Mouse (Mus musculus) hindbrain, embryonic 15.5 days (tissue): ENCODE results near the gene Megf9. TPM values are rescaled to one million over a fixed set of nuclear protein-coding genes. Genes with fewer than 3 reads are reported as not detected.

Experiments
- ATAC-seq: fragments of 200-750 bp; cut with Nextera tagmentation; 2 replicates; pipeline ENCODE4 v1.8.0; 2017; ENCODE audit warnings: low read depth, moderate number of reproducible peaks, moderate TSS enrichment; ENCODE audit not compliant: low FRiP score
- H3K27ac ChIP-seq: fragments of 300-500 bp; sonication (generic); replicated peaks from 2 replicates; pipeline ENCODE4 v1.5.1; 2015; ENCODE audit warnings: mild to moderate bottlenecking, inconsistent platforms
- H3K27me3 ChIP-seq: fragments of 300-500 bp; sonication (generic); 2 replicates; pipeline ENCODE4 v1.6.1; 2015; ENCODE audit warnings: control low read depth, inconsistent platforms
- H3K36me3 ChIP-seq: fragments of 300-500 bp; sonication (generic); 2 replicates; pipeline ENCODE4 v1.6.1; 2015; ENCODE audit warnings: control low read depth, inconsistent platforms
- H3K4me1 ChIP-seq: fragments of 300-500 bp; sonication (generic); replicated peaks from 2 replicates; pipeline ENCODE4 v1.6.1; 2015; ENCODE audit warnings: control low read depth, inconsistent platforms
- H3K4me2 ChIP-seq: fragments of 300-500 bp; sonication (generic); 2 replicates; pipeline ENCODE4 v1.6.1; 2015; ENCODE audit warnings: moderate library complexity, mild to moderate bottlenecking, inconsistent platforms
- H3K4me3 ChIP-seq: fragments of 300-500 bp; sonication (generic); 2 replicates; pipeline ENCODE4 v1.5.1; 2015; ENCODE audit warnings: mild to moderate bottlenecking, inconsistent platforms
- H3K9ac ChIP-seq: fragments of 300-500 bp; sonication (generic); 2 replicates; pipeline ENCODE4 v1.6.1; 2015; ENCODE audit warnings: inconsistent platforms
- H3K9me3 ChIP-seq: fragments of 300-500 bp; sonication (generic); 2 replicates; pipeline ENCODE4 v1.6.1; 2016; ENCODE audit warnings: control low read depth, inconsistent platforms
- WGBS: fragments of 180-500 bp; shearing (Covaris S2); methylation state at CpG from one replicate; pipeline ENCODE4 v1.1.7; 2015; 5-methylcytosine and 5-hydroxymethylcytosine counted together
- polyA plus RNA-seq: library from polyadenylated mRNA; unstranded; fragments of >200 nt; fragmentation: Nextera tagmentation; extraction: Ambion mirVana; gene quantifications from 2 replicates; pipeline ENCODE4 v1.2.1, GENCODE M21; 2015

The Megf9 gene
- polyA plus RNA-seq, 1 experiment from 2014 or later = 32.0 TPM

- WGBS = 79% methylated on average over 1 of the region's 1 CpGs
- peaks cover 8% of the 10 kb centered on the region; the same call in 1 of the 2 replicates for H3K4me1 ChIP-seq
Measured at GRCm38 (mm10) chr4:70517646-70518045, 17.1 kb downstream of the Megf9 start.

GRCm38 (mm10) chr4:70516289-70516688 is 18.5 kb downstream of the Megf9 start:
- no peaks in the 10 kb centered on the region for H3K9me3 ChIP-seq
- H3K36me3 ChIP-seq = no peaks in the 10 kb centered on the region
- H3K4me1 ChIP-seq = peaks cover 3% of the 10 kb centered on the region; the same call in 1 of the 2 replicates
- H3K9ac ChIP-seq = no peak overlapping the region
- 93% methylated on average over 6 of the region's 6 CpGs for WGBS
- H3K4me3 ChIP-seq = no peak overlapping the region
- ATAC-seq = no peak
- no peak overlapping the region for H3K4me2 ChIP-seq
- H3K27ac ChIP-seq = no peak overlapping the region
- no peaks in the 10 kb centered on the region for H3K27me3 ChIP-seq

More at GRCm38 (mm10) chr4:70517646-70518045, 17.1 kb downstream of the Megf9 start:
- no peak overlapping the region for H3K9ac ChIP-seq
- no peak for ATAC-seq
- no peaks in the 10 kb centered on the region for H3K9me3 ChIP-seq
- no peaks in the 10 kb centered on the region for H3K27me3 ChIP-seq
- no peak overlapping the region for H3K27ac ChIP-seq
- H3K36me3 ChIP-seq = no peaks in the 10 kb centered on the region
- H3K4me3 ChIP-seq = no peak overlapping the region
- H3K4me2 ChIP-seq = no peak overlapping the region

- Histone ChIP-seq H3K27ac (no peak overlapping the region), H3K4me3 (no peak overlapping the region), H3K9ac (no peak overlapping the region), H3K36me3 (no peaks in the 10 kb centered on the region), H3K27me3 (no peaks in the 10 kb centered on the region), H3K9me3 (no peaks in the 10 kb centered on the region), H3K4me1 (no peaks in the 10 kb centered on the region), H3K4me2 (no peak overlapping the region)
- no peak for ATAC-seq
Measured at GRCm38 (mm10) chr4:70515514-70515913, 19.3 kb downstream of the Megf9 start.

- peaks cover 8% of the 10 kb centered on the region for H3K4me1 ChIP-seq
- peak overlapping the region; percentile 51; the same call in 1 of the 2 replicates for H3K27ac ChIP-seq
- no peak overlapping the region for H3K4me2 ChIP-seq
- no peak overlapping the region for H3K9ac ChIP-seq
- H3K4me3 ChIP-seq = no peak overlapping the region
- 49% methylated on average over 2 of the region's 2 CpGs for WGBS
- H3K9me3 ChIP-seq = no peaks in the 10 kb centered on the region
- no peak for ATAC-seq
- H3K36me3 ChIP-seq = no peaks in the 10 kb centered on the region
- H3K27me3 ChIP-seq = no peaks in the 10 kb centered on the region
Measured at GRCm38 (mm10) chr4:70509987-70510386, 24.8 kb downstream of the Megf9 start.

GRCm38 (mm10) chr4:70509565-70509964 is 25.2 kb downstream of the Megf9 start:
- no peak overlapping the region for H3K4me3 ChIP-seq
- peaks cover 8% of the 10 kb centered on the region for H3K4me1 ChIP-seq
- no peaks in the 10 kb centered on the region for H3K27me3 ChIP-seq
- ATAC-seq = peak; percentile 63; the same call in 1 of the 2 replicates
- H3K27ac ChIP-seq = peak overlapping the region; percentile 51; the same call in 1 of the 2 replicates
- H3K9ac ChIP-seq = no peak overlapping the region
- H3K9me3 ChIP-seq = no peaks in the 10 kb centered on the region
- H3K4me2 ChIP-seq = no peak overlapping the region
- H3K36me3 ChIP-seq = no peaks in the 10 kb centered on the region
- 7% methylated on average over 2 of the region's 2 CpGs for WGBS

GRCm38 (mm10) chr4:70508207-70508606 is 26.6 kb downstream of the Megf9 start:
- no peak overlapping the region for H3K27ac ChIP-seq
- no peak for ATAC-seq
- no peak overlapping the region for H3K4me2 ChIP-seq
- H3K36me3 ChIP-seq = no peaks in the 10 kb centered on the region
- H3K4me3 ChIP-seq = no peak overlapping the region
- H3K9me3 ChIP-seq = no peaks in the 10 kb centered on the region
- 100% methylated on average over 1 of the region's 1 CpGs for WGBS
- no peaks in the 10 kb centered on the region for H3K27me3 ChIP-seq
- H3K9ac ChIP-seq = no peak overlapping the region
- peaks cover 8% of the 10 kb centered on the region for H3K4me1 ChIP-seq

- Histone ChIP-seq H3K27ac (no peak overlapping the region), H3K4me3 (no peak overlapping the region), H3K36me3 (no peaks in the 10 kb centered on the region), H3K4me1 (peaks cover 8% of the 10 kb centered on the region), H3K4me2 (no peak overlapping the region), H3K27me3 (no peaks in the 10 kb centered on the region), H3K9ac (no peak overlapping the region), H3K9me3 (no peaks in the 10 kb centered on the region)
- 77% methylated on average over 3 of the region's 3 CpGs for WGBS
- no peak for ATAC-seq
Measured at GRCm38 (mm10) chr4:70505951-70506350, 28.8 kb downstream of the Megf9 start.

- H3K4me2 ChIP-seq = no peak overlapping the region
- no peak overlapping the region for H3K4me3 ChIP-seq
- 0 out of 2 replicates have a peak, but pooled peaks cover 3% of the 10 kb centered on the region for H3K4me1 ChIP-seq
- no peak overlapping the region for H3K27ac ChIP-seq
- no peaks in the 10 kb centered on the region for H3K27me3 ChIP-seq
- ATAC-seq = no peak
- H3K36me3 ChIP-seq = no peaks in the 10 kb centered on the region
- H3K9me3 ChIP-seq = no peaks in the 10 kb centered on the region
- 48% methylated on average over 1 of the region's 1 CpGs for WGBS
- H3K9ac ChIP-seq = no peak overlapping the region
Measured at GRCm38 (mm10) chr4:70503827-70504226, 31.0 kb downstream of the Megf9 start.

GRCm38 (mm10) chr4:70499285-70499684 is 35.5 kb downstream of the Megf9 start:
- Histone ChIP-seq H3K27ac (no peak overlapping the region; the same call in 1 of the 2 replicates), H3K36me3 (no peaks in the 10 kb centered on the region), H3K4me3 (no peak overlapping the region), H3K9me3 (no peaks in the 10 kb centered on the region), H3K27me3 (no peaks in the 10 kb centered on the region), H3K9ac (no peak overlapping the region), H3K4me1 (0 out of 2 replicates have a peak, but pooled peaks cover 3% of the 10 kb centered on the region), H3K4me2 (no peak overlapping the region)
- 75% methylated on average over 3 of the region's 3 CpGs for WGBS
- ATAC-seq = no peak

- Histone ChIP-seq H3K9ac (no peak overlapping the region), H3K36me3 (no peaks in the 10 kb centered on the region), H3K4me1 (0 out of 2 replicates have a peak, but pooled peaks cover 3% of the 10 kb centered on the region), H3K4me2 (no peak overlapping the region), H3K27ac (no peak overlapping the region), H3K4me3 (no peak overlapping the region), H3K27me3 (no peaks in the 10 kb centered on the region), H3K9me3 (no peaks in the 10 kb centered on the region)
- WGBS = 79% methylated on average over 1 of the region's 1 CpGs
- ATAC-seq = no peak
Measured at GRCm38 (mm10) chr4:70496978-70497377, 37.8 kb downstream of the Megf9 start.

GRCm38 (mm10) chr4:70489792-70490191 is 45.0 kb downstream of the Megf9 start:
- H3K27ac ChIP-seq = no peak overlapping the region
- H3K4me1 ChIP-seq = no peaks in the 10 kb centered on the region
- no peak overlapping the region for H3K4me2 ChIP-seq

GRCm38 (mm10) chr4:70488415-70488814 is 46.4 kb downstream of the Megf9 start:
- no peak for ATAC-seq
- Histone ChIP-seq H3K27ac (no peak overlapping the region), H3K4me2 (no peak overlapping the region), H3K4me1 (no peaks in the 10 kb centered on the region), H3K36me3 (no peaks in the 10 kb centered on the region), H3K9ac (no peak overlapping the region), H3K27me3 (no peaks in the 10 kb centered on the region), H3K9me3 (no peaks in the 10 kb centered on the region), H3K4me3 (no peak overlapping the region)
- 70% methylated on average over 3 of the region's 3 CpGs for WGBS

More at GRCm38 (mm10) chr4:70489792-70490191, 45.0 kb downstream of the Megf9 start:
- no peak for ATAC-seq
- H3K9ac ChIP-seq = no peak overlapping the region
- H3K36me3 ChIP-seq = no peaks in the 10 kb centered on the region
- no peaks in the 10 kb centered on the region for H3K9me3 ChIP-seq
- no peak overlapping the region for H3K4me3 ChIP-seq
- 92% methylated on average over 2 of the region's 2 CpGs for WGBS
- no peaks in the 10 kb centered on the region for H3K27me3 ChIP-seq

GRCm38 (mm10) chr4:70484134-70484533 is 50.7 kb downstream of the Megf9 start:
- Histone ChIP-seq H3K4me2 (no peak overlapping the region), H3K9ac (no peak overlapping the region), H3K9me3 (no peaks in the 10 kb centered on the region), H3K27me3 (no peaks in the 10 kb centered on the region), H3K27ac (no peak overlapping the region), H3K4me1 (no peaks in the 10 kb centered on the region), H3K4me3 (no peak overlapping the region), H3K36me3 (no peaks in the 10 kb centered on the region)
- WGBS = 91% methylated on average over 2 of the region's 2 CpGs
- ATAC-seq = no peak
